Mouse (Mus musculus) skeletal muscle tissue, adult 2 months (tissue): ENCODE data around the gene Hoxc6.
A peak's percentile ranks its signal among the peaks of the same experiment; 100 is the strongest.

Experiments used
- DNase-seq: peaks from one replicate; pipeline ENCODE4 v3.0.0-alpha.2; 2012; ENCODE audit warnings: low read depth, low spot score

Hoxc6 gene

DNA sequence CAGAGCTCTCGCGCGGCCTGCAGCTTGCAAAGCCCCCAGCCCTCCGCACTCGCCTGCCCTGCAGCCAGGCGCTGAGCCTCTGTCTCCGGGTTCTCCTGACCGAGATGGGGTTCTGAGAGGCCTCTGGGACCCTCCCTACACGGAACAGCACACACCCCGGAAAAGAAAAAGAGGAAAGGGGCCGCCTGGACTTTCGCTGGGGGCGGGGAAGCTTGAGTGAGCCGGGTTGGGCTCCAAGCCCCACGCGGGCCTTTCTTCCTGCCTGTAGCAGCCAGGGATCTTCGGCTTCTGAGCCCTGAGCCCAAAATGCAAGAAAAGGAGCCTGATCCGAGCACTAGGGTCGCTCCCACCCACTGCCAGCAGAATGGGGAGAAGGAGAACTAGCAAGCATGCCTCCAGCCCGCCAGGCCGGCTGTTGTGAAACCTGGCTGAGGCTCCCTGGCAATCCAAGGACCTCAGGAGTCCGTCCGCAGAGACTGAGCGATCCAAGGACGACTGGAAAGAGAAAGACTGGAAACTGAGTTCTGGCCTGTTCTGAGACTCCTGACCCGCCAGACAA, 13.9 kb downstream of the Hoxc6 start:
- peak; percentile 39 for DNase-seq

DNA sequence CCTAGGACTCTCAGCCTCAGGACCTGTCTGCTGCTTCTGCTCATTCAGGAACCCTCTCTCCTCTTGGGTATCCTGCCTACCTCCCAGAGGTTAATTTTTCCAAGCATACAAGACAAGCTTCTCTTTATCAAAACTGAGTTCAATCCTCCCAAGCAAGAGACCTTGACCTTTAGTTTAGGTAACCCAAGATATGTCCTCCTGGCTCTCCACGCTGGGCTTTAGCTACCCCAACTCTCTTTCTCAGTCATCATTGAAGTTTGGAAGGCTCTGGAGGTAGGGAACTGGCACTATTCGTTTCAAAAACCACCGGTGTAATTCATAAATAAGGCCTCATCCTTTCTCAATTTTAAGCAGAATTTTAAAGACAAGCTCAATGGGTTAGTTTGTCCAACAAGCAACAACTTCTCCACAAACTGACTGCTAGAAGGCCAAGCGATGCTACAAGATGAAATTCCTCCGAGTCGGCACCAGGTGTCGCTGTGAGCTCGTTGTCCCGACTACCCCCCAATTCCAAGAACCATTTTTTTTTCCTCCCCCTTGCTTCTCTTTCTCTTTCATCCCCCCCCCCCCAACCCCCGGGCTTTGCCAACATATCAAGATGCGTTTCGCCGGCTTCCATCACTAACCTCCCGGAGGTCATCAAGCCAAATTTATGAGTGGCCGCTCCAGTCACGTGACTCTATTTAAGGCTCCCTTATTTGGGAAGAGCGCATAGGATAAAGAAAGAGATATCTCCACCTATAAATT, 15.4 kb downstream of the Hoxc6 start:
- DNase-seq, result peak; percentile 78

DNA sequence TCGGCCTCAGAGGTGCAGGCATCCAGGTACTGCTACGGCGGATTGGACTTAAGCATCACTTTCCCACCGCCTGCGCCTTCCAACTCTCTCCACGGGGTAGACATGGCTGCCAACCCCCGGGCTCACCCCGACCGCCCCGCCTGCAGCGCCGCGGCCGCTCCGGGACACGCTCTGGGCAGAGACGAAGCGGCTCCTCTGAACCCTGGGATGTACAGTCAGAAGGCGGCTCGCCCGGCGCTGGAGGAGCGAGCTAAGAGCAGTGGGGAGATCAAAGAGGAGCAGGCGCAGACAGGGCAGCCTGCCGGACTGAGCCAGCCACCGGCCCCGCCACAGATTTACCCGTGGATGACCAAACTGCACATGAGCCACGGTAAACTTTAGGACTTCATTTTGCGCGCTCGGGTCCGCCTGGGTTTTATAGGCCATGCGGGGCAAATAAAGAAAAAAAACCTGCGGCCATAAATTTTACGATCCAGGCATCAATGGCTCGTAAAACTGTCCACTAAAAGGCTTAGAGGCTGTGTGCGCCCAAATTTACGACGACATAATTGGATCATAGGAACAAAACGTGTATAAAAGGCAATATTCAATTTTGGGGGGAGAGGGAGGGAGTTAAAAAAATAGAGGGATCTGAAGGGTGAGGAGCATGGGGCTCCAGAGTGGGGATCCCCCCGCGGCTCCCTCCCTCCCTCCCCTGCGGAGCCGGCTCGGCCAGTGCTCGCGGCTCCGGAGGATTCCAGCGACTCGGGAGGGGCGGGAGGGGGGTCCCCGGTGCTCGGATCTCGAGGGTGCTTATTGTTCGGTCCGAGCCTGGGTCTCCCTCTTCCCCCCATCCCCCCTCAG, 16.3 kb downstream of the Hoxc6 start:
- peak; percentile 48 for DNase-seq

DNA sequence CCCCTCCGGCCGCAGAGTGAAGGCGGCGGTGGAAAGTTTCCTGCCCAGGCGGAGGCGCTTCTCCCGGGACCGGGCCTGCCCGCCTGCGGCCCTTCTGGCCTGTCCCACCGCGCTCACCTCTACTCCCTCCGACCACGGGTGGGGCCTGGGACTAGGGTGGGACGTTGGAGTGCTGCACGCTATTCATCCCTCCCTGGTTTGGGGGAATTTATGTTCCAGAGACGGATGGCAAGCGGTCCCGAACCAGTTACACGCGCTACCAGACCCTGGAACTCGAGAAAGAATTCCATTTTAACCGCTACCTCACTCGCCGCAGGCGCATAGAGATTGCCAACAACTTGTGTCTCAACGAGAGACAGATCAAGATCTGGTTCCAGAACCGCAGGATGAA, 16.9 kb downstream of the Hoxc6 start:
- no peak for DNase-seq

DNA sequence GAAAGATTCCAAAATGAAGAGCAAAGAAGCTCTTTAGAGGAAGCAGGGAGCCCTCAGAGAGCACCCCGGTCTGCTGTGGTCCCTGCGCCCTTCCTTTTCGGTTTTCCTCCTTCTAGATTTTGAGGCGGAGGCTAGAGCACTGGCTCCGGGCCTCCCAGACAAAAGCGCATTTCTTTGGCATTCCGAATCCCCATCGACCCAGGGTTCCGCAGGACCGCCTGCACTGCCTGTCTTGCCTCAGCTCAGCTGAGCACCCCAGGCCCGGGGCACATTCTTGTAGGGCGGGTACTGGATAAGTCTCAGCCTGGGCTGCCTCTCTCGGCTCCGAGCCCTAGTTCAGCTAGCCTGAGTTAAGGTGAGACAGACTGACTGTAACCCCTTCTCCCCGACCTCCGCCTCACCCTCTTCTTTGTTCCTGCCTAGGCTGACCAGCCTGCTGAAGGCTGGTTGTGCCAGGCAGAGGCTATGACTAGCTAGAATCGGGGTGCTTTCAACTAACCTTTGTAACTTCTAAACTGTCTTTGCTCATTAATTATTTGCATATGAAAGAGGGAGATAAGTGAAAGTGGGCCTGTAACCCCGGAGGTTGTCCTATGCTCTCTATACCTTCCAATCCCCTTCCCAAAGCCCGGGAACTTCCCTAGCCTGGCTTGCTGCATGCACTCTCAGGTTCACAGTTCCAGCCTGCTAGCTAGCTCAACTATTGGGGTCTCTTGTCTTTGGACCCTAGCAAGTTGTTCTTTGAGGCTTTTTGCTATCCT, 17.5 kb downstream of the Hoxc6 start:
- no peak for DNase-seq

DNA sequence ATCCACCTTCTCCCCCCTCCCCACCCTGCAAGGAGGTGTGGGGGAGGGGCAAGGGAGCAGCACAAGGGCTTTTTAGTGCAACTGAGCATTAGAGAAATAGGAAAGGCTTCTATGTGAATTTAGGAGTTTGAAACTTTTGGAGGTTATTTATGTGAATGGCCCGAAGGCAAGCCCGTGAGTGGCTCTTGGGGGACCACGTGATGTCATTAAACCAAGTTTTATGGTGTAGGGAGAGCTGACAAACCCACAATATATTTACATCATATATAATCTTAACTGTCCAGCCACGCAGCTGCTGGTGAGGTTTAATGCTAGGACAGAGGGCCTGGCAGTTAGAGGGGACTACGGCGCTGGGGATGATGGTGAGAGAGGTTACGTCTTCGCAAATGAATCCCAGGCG, 20.6 kb downstream of the Hoxc6 start, which contains the start of gene Hoxc4:
TSS of gene Hoxc4 (plus strand) at position 299 of the 400 bp plus-strand sequence.
- DNase-seq, result no peak

DNA sequence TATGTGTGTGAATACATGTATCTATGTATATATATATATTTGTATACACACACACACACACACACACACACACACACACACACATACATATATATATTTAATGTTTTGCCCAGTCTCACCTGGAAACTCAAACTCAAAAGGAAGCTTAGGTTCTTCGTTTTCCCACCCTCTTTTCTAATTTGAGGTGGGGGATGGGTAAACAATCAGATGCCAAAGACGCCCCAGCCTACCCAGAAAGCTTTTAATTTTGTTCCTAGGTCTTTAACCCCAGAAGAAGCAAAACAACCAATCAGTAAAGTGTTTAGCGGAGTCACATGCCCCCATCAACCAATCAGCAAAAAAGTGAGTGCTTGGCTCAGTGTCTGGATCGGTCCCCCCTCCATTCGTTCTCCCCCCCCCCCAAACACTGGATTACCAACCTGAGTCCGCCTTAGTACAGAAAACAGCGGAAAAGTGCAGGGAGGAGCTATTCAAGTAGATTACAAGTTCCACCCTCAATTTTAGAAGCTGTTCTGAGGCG, 22.9 kb downstream of the Hoxc6 start:
- no peak for DNase-seq

DNA sequence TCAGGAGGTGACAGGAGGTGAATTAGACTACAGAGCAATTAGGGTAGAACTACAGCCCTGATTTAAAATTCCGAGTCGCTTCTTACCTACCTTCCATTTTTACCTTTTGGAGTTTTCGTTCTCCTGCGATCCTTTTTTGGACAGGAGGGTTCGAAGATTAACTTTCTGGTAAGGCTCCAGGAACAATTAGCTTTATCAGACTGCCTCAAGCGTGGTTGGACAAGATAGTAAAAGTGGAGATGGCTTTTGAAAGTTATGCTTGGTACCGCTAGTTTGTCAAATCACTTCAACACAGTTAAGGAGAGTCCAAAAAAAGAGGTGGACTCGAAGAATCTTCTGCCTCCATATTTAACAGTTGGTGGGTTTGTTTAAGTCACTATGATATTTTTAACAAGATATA, 23.5 kb downstream of the Hoxc6 start:
- no peak for DNase-seq

DNA sequence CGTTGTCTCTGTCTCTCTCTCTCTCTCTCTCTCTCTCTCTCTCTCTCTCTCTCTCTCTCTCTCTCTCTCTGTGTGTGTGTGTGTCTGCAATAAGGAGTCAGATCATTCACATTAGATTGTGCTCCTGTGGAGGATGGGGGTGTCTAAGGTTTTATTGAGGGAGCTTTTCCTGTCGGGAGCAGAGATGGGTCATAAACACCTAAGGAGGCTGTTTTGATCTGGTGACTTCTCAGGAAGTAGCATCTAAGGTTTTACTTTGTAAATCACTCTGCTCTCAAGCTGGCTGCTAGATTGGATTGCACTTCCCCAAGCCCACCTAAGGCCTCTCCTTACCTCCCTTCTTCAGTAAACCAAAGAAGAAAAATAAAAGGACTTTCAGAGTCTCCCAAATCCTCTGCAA, 26.1 kb downstream of the Hoxc6 start:
- no peak for DNase-seq

DNA sequence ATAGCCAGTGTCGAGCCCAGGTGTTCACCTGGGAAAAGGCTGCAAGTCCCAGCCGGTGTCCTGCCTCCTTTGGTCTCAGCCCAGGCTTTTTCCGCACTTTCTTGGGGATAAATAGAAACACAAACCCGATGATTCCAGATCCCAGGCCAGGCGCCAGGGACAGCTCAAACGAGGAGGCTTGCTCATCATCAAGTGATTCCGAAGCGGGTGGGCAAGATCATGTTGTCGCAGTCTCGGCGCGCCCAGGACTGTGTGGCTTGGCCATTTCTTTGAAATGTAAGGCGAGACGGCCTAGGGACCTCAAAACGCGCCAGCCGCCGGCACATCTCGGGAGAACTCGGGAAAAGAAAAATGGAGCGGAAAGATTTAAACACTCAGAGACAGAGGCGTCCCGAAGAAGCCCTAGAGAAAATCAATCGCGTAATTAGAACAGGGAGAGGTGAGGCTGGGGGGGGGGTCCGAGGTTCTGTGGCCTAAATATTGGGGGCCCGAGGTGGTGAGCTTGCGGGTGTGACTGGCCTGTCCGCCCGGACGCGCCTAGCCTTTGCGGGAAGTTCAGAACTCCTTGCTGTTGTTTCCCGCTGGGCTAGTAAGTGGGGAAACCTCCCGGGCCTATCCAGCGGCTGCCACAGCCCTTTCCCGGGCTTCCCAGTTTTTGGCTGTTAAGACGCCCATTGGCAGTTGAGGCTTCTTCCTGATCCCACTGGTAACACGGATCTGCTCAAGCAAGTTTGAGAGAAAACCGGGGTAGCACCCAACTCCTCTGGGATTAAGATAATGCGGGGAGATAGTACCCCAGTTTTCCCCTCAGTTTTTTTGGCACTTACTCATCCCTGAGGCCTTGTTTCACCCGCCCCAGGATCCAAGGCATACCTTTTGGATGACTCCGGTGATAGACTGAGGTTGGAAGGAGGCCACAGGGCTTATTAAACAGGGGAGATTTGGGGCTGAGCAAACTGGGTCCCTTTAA, 29.5 kb downstream of the Hoxc6 start:
- peak; percentile 69 for DNase-seq

DNA sequence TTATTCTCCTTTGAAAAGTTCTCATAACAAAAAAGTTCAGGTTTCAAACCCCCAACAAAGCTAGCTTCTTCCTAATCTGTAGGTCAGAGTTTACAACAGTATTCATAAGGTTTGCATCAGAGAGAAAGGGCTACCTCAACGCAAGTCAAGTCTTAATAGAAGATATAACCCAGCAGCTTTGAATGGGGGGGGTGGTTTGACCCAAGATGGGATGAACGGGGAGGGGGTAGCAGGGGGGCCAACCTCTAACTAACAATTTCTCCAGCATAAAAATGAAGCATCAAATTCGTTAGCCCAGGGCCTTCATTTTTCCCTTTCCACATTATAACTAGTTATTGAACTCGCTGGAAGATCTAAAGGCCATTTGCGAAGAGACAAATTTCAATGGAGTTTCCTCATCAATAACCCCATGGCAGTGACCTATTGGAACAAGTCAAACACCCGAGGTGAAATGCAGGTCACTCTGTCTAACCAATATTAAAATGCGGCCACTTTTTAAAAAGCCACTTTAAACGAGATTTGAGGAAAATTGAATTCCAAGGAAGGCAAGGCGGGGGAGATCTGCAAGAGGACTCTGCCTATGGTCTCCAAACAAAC, 31.0 kb downstream of the Hoxc6 start:
- no peak for DNase-seq

DNA sequence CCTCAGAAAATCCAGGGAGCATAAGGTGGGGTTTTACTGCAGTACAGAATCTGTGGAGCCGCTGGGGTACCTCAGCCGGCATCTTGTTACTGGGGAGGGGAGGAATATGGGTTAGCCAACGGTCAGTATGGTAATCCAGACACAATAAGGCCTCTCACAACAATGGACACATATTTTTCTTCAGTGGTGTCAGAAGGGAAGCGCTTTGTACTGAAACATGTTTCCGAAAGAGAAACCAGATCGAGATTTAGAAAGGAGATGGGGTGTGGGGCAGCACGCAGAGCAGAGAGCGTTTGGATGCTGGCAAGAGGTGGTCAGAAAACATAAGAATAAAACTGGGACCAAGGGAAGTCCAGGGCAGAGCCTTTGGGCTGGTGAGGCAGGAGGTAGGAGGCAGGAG, 32.1 kb downstream of the Hoxc6 start:
- DNase-seq, result no peak

DNA sequence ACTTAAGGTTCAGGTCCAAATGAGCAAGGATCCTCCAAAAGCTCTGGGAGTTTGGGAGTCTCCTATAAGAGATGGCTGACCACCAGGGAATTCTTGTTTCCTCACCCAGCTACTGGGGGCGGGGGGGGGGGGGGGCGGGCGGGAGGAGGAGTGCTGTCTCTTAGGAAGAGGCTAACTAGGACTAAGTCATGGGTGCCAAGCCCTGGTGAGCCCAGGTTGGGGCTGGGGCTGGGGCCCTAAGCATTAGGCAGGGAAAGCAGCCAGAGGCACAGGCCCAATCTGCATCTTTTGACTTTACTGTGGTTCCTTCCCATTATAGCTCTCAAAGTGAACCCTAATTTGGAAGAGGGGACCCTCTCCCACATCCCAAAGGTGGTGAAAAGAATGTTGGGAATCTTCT, 34.1 kb downstream of the Hoxc6 start:
- no peak for DNase-seq

DNA sequence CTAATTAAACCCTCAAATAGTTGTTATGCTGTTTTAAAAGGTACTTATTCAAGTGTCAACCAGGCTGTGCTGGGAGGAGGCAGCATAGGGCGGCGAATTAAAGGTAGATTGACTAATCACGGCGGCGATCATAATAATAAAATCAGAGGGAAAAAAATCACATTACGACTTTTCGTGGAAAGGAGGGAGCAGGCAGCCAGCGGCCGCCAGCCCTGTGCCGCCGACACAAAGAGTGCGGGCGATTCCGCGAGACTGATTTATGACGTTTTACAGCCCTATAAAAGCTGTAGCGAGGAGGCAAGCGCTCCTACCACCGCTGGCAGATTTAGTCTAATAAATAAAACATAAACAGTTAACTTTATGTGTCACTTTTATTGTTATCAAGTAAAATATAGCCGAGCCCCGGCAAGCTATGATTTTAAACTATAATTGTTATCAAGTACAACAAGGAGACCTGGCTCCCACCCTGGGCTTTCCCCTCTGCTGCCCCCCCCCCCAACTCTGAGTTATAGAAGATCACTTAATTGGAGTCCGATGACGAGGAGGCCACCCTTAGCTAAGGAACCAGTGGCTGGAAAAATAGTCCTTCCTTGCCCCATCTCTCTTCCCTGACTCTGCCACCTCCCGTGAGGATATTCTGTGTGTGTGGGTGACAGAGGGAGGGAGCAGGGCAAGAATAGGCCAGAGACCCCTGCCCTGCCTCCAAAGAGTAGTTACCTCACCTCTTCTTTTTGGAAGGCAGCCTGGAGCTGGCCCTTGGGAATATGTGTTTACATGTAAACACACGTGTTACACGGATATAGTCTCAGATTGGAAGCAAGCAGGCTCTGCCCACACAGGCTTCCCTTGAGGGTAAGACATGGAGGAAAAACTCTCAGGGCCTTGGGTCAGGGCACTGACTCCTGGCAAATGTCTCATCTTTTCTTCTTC, 34.9 kb downstream of the Hoxc6 start:
- no peak for DNase-seq

DNA sequence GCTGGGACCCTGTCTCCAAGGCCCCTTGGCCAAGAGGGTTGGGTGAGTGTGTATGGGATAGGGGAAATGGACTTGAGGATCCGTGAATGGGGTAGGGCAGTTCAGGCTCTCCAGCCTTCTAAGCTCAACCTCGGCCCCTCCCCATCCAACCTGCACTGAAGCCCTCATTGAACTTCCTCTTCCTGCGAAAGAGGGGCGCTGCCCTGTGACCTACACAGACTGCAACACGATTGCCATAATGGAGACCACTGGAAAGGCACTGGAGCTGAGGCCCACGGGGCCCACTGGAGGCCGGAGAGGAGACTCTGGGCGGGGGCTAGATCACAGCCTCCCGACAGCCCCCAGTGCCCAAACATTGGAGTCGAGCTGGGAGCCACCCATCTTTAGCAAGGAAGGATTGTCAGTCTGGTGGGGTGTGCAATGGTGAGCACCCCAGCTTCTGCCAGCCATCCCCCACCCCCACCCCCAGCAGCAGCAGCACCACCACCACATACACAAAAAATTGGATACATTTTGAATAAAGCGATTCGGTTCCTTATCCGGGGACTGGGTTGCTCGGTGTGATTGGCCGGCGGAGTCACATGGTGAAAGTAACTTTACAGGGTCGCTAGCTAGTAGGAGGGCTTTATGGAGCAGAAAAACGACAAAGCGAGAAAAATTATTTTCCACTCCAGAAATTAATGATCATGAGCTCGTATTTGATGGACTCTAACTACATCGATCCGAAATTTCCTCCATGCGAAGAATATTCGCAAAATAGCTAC, 36.2 kb downstream of the Hoxc6 start:
- DNase-seq, result no peak

DNA sequence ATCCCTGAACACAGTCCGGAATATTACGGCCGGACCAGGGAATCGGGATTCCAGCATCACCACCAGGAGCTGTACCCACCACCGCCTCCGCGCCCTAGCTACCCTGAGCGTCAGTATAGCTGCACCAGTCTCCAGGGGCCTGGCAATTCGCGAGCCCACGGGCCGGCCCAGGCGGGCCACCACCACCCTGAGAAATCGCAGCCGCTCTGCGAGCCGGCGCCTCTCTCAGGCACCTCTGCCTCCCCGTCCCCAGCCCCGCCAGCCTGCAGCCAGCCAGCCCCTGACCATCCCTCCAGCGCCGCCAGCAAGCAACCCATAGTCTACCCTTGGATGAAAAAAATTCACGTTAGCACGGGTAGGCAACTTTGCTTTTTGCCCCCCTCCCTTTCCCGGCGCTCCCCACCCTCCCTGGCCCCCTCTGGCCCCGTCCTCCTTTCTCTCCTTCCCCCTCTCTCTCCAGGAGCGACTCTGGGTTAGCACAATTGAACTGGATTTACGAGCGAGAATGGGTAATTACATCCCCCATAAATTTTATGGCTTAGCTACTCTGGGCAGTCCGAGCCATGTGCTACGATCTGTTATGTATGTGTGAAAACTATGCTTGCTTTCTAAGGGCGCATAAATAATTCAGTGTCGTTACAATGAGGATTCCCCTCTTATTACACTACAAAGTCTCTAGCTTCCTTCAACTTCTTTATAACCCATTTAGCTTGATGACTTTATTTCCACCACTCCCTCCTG, 36.9 kb downstream of the Hoxc6 start:
- DNase-seq, result no peak

DNA sequence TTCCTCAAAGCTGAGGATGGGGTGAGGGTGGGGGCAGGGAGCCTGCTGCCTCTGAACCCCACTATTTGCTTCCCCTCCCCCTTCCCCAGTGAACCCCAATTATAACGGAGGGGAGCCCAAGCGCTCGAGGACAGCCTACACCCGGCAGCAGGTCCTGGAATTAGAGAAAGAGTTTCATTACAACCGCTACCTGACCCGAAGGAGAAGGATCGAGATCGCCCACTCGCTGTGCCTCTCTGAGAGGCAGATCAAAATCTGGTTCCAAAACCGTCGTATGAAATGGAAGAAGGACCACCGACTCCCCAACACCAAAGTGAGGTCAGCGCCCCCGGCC, 37.5 kb downstream of the Hoxc6 start:
- DNase-seq, result no peak

DNA sequence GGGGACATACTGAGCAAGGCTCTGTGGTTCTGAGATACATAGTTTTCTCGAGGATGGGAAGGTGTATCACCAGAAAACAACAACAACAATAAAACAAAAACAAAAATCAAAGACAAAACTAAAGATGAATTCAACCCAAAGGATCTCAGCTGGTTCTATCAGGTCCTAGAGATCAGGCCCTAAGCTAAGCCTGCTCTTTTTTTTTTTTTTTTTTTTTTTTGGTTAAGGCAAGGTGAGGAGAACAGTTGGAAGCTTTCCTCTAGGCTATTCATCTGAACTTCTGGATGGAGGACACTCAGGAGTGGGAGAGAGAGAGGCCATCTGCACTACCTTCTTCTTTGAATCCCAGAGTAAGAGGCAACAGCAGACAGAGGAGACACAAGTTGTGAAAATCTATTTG, 39.5 kb downstream of the Hoxc6 start:
- no peak for DNase-seq
